Mouse (Mus musculus) embryo, embryonic 10 days (tissue): ENCODE measurements around the gene B4galnt4.

ENCODE experiments used
- DNase-seq: peaks from one replicate; pipeline ENCODE4 v3.0.0-alpha.2; 2015; ENCODE audit warnings: low spot score

Gene B4galnt4

DNA sequence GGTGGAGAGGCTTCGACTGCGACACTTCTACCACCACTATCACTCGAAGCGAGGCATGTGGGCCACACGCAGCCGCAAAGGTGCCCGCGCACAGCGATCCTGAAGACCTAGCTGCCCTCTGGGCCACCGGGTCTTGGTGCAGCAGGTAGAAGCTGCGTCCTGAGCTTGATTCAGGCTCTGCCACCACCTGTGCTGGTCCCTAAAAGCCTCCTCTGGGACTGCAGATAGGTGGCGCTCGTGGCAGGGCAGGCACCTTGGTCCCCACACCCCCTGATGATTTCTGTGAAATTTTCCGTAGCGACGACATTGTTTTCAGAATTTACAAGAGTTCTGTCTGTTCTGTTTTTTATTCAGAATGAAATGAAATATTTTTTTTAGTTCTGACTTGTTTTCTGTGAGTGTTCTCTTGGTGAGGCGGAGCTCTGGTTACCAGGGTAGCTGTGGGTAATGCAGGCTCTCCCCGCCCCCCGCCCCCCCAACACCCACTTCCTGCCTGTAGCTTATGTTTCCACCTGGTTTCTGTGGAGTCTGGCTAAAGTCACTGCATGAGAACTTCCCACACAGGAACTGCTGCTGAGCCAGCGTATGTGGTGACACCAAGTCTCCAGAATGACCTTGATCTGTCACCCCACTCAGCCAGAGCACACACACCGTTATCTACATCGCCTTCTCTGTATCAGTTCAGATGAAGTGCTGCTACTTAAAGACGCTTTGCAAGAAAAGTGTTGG lies 11.3 kb downstream of the B4galnt4 start:
- DNase-seq: no peak

DNA sequence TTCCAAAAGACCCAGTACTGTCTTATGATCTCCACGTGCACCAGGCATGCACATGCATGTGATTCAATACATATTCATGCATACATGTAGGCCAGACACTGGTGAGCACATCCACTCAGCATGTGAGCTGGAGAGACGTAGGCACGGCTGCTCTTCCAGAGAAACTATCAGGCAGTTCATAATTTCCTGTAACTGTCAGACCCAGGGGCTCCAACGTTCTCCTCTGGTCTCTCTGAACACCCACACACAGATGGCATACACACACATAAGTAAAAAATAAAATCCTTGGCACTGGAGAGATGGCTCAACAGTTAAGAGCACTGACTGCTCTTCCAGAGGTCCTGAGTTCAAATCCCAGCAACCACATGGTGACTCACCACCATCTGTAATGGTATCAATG lies 12.9 kb downstream of the B4galnt4 start:
- no peak for DNase-seq

DNA sequence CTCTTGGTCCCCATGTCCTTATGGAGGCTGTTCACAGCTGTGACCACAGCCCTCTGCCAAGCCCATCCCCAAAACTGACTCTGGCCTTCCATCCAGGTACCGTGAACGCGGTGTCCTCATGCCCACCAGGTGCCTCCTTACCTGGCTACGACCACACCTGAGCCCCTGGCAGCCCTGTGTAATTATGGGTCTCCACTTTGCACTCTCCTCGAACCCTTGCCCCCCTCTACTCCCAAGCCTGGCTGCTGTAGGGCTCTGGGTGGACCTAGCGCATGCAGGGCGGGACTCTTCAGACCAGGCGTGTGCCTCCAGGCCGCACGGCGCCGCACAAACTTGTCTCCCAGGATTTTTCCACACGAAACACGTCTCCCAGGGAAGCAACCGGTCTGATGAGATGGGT lies 16.9 kb downstream of the B4galnt4 start, which contains the start of gene Pkp3:
Gene Pkp3 (plus strand): TSS at position 378 of the 400 bp plus-strand sequence.
- DNase-seq: no peak

DNA sequence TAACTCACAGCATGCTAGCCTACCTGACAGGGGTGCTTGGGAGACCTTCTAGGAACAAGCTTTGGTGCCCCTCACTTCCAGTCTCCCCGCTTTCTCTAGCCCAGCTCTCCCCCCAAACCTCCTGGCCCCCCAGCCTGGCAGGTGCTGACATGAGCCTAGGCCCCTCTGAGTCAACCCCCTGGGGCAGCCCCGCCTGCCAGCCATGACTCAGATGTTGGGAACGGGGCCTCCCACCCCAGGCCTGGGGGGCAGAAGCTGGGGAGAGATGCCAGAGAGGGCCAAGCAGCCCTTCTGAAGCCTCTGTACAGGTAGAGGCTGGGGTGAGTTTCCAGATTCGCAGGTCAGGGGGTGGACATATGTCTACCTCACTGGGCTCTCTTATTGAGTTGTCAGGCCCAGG lies 18.0 kb downstream of the B4galnt4 start:
- DNase-seq: no peak

DNA sequence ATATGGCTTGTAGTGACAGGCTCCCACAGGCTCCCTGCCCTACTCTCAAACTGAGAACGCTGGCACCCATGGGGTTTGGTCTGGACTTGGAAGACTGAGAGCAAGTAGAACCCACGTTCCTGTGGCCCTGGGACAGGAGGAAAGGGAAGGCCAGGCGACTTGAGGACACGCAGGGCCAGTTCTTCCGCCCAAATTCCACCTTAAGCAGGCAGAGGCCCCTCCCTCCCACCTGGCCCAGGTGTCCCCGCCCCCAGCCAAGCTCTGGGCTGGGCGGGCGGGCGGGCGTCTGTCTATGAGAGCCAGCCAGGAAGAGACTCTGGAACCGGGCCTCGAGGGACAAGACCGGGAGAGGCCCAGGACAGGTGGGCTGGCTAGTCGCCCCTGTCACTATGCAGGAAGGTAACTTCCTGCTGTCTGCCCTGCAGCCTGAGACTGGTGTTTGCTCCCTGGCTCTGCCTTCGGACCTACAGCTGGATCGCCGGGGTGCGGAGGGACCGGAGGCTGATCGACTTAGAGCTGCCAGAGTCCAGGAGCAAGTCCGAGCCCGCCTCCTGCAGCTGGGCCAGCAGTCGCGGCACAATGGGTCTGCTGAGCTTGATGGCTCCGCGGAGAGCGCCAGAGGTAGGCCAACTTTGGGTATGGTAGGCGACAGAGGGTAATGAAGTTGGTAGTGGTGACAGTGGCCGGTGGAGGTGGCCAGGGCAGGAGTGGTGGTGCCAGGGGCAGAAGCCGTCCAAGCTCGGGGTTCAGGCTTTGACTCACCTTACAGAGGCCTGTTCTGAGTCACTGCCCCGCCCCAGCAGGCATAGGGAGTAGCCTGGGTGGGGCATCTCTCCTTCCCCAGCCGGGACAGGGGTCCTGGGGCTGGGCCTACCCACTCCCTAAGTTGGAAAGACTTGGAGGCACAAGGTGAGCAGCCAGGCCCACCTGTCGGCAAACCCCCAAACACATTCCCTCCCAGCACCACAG lies 18.9 kb downstream of the B4galnt4 start:
- DNase-seq: no peak

DNA sequence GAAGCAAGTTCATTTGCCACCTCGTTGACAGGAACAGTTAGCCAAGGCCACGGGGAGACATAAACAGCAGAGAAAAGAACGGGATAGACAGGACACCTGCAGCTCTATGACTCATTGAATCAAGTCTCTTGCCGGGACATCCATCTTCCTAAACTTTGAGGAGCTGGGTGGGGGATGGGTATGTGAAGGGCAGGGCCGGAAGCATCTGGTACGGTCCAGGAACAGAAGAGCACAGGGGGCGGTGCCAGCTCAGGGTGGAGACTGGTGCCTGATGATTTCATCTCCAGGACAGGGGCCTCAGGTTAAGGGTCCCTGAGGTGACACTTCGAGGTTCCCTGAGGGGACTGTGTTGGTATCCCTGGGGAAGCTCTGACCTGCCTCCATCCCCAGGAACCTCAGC lies 27.0 kb downstream of the B4galnt4 start:
- no peak for DNase-seq

DNA sequence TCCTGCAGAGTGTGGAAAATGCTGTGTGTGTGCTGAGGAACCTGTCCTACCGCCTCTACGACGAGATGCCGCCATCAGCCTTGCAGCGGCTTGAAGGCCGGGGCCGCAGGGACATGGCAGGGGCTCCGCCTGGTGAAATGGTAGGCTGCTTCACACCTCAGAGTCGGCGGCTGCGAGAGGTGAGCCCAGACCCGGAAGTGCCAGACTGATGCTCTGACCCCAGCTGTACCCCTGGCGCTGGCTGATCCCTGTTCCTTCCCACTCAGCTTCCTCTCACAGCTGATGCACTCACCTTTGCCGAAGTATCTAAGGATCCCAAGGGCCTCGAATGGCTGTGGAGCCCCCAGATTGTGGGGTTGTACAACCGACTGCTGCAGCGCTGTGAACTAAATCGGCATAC lies 27.6 kb downstream of the B4galnt4 start:
- no peak for DNase-seq

DNA sequence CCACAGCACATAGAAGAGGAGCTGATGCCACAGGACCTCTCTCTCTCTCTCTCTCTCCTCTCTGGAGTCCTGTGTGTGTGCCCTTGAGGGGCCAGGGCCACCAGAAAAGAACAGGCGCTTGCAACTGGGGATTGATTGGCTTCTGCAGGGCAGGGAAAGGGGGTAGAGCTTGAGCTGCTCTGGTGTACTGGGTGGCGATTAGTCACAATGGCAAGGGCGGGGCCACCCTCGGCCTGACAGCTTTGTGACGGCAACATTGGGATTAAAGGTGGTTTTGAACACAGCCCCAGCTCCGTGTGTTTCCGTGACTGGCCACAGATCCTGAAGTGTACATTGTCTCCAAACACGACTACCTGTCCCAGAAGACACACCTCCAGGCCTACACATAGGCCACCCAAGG lies 29.3 kb downstream of the B4galnt4 start:
- no peak for DNase-seq

DNA sequence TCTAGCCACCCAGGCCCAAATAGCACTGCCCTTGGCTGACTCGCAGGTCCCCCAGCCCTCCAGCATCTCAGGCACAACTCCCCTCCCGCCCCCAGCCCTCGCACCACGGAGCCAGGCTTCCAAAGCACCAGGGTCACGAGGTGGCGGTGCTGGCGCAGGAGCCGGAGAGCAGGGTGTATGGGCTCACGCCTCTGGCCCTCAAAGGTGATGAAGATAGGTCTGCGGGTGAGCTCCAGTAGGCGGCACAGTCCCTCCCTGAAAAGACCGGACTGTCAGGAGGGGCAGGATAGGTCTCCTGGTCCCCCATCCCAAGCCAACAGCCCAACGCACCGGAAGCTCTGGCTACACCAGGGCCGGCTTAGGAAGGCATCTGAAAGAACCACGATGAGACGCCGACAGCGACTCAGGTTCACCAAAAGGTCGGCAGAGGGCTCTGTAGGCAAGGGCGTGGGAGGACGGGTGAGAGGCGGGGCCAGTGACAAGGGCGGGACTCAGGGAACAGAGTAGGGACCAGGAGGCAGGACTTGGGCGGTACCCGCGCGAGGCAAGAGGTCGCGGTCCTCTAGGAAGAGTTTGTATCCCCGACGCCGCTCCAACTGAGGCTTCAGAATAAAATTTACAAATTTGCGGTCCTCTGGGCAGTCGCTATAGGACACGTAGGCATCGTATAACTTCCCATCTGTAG lies 31.3 kb downstream of the B4galnt4 start:
- peak; percentile 96 for DNase-seq

DNA sequence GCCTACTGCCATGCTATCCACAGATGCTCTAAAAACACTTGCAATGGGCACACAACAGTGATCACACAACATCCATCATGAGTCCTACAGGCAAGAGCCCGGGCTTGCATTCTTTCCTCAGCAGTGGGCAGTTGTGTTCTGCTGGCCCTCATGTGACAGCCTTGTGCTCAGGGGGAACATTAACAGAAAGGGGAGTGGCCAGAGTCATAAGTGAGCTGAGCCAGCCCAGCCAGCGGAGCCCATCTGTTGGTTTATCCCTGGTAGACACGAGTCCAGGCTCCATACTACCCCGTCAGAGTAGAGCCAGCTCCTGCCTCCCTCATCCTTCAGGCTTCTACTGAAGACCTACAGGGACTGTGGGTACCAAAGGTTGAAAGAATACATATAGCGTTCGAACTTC lies 33.0 kb downstream of the B4galnt4 start:
- DNase-seq: no peak

DNA sequence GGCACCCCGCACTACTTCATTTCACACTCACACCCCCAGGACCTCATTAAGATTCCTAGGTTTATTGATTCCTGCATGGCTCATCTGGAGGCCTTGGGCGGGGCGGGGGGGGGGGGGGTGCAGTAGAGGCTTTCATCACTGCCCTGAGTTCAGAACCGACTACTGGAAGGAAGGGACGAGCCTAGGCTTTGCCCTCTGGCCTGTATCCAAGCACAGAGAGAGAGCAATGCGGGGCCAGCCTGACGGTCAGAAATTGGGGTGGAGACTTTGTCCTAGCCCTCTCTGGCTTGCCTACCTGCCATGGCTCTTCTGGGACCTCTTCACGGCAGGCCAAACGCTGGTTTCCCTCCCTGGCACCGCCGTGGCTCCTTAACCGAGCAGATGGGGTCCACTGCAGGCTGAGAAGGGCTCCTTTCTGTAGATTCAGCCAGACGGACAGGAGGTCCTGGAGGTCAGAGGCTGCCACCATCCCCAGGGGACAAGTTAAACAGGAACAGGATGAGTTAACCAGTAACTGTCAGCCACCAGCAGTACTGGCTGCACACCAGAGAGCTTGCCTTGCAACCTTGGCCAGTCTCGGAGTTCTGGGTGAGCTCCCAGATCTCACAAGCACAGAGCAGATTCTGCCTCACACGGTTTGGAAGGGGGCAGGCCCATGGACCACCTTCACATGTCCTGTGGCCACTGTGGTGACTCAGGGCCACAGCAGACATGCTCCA lies 33.7 kb downstream of the B4galnt4 start:
- no peak for DNase-seq

DNA sequence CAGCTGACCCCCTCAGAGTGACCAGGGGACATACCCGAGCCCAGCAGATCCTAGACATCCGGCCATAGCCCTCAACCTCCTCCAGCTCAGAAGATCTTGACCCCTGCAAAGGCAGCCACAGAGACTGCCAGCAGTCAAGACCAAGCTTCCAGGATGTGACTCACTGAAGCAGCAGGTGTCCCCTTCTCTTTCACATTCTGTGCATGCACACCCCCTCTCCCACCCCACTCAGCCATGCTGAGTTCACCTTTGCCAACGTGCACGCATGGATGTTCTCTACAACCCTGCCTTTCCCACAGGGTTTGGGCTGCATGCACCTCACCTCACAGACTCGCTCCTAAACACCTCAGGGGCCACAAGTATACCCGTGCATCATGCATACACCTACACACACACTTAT lies 35.1 kb downstream of the B4galnt4 start:
- DNase-seq: no peak

DNA sequence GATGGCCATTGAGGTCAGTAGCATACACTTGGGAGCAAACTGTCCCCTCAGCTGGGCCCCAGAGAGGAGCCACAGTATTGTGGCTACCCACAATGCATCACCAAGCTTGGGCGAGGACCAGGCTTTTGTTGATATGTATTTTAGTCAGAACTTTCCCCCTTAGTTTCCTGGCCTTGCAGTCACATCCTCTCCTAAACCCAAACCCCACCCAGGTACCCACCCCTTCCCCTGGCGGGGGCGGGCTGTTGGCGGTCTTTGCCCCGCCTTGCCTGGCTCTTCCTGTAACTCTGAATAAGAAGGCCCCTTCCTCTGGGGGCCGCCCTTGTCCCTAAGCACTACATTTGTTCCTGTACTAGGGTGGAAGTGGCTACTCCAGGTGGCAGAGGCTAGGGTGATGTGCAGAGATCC lies 35.7 kb downstream of the B4galnt4 start:
- no peak for DNase-seq

DNA sequence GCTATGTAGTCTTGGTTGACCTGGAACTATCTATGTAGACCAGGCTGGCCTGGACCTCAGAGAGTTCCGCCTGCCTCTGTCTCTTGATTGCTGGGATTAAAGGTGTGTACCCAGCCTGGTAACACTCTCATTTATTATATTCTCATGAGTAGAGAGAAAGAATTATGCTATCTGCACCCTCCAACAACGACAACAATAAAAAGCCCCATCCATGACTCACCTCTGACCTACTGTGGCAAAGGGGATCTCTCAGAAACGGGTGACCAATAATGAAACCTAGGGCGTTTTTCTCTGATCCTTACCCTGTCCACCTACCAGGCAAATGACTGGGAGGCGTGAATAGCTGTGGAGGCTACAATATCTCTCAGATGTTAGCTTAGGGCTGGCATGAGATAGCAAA lies 36.3 kb downstream of the B4galnt4 start:
- DNase-seq: no peak

DNA sequence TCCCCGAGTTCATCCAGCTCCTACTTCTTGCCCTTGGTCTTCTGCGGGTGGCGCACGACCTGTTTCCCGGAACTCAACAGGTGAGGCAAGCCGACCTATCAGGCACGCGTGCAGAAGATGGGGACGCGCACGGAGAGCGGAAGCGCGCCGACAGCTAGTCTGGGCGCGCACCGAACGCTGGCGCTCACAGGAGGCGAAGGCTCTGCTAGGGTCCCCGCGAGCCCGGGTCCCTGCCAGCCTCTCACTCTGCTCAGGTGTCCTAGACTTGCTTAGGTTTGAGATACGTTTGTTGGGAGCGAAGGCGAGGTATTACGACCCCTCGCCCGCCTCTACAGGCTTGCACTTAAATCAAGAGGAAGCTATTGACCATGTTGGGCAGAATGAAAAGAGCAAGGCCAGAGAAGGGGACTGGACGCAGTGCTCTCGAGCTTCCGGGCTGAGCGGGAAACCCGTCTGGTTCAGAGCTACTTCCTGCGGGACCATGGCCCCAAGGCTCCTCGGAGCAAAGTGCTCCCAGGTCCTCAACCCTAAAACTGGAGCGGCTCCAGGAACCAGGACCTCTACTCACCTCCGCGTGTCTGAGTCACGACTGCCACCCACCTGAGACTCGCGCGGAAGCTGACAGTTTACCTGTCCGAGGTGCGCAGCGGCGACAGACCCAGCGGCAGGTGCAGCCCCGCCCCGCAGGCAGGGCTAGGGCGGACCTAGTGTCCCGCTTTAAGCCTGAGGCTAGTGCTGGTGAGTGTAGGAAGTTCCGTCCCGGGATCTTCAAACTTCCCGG lies 39.2 kb downstream of the B4galnt4 start, which contains the start of gene Sigirr:
Gene Sigirr (minus strand): TSS at position 662 of the 781 bp plus-strand sequence.
- peak; percentile 70 for DNase-seq

DNA sequence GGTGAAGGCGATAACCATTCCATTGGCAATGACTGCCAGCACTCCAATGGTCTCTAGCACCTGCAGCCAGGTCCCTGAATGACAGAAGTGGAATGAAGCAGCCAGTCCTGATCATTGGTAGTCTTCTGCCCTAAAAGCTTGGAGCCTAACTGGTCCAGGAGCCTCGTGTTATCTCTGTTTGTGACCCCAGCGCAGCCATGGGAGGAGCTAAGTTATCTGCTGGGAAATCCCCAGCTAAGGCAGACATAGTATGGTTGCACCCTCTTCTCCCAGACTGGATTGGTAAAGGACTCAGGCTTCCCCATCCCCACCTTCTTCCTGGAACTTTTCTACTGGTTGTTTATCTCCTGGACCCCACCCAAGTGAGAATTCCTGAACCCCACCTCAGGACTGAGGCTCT lies 42.3 kb downstream of the B4galnt4 start:
- no peak for DNase-seq

DNA sequence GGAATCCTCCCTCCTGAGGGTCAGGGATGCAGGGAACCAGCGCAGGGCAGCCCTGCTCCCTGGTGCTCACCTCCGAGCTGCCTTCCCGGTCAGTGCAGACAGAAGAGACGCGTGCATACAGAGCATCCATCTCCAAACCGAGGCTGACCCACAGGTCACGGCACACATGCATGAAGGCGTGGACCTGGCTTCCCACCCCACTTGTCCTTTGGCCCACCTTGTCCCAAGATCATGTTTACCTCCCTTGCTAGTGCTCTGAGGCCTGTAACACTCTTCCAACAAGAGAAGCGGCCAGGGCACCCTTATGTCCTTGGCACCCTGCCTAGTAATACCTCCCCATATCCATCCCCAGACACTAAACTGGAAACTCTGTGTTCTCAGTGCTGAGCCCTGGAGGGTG lies 55.0 kb downstream of the B4galnt4 start:
- no peak for DNase-seq

DNA sequence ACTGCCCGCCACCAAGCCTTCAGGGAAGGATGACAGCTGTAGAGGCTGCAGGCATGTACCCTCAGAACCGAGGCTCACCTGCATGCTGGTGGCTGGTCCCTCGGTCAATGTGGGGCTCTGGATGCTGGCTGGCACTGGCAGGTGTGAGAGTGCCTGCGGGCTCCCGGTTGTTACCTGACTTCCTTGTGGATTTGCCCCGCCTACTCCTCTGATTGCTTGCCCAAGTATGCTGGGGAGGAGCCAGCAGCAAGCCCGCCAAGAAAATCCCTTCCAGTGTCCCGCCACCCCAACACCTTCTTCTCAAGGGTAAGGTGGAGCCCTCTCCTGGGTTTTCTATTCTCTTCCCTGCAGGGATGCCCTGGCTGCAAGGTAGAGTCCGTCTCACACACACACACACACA lies 56.7 kb downstream of the B4galnt4 start, which contains the start of gene Ano9:
Gene Ano9 (minus strand): TSS at position 171 of the 400 bp plus-strand sequence.
- DNase-seq: no peak

DNA sequence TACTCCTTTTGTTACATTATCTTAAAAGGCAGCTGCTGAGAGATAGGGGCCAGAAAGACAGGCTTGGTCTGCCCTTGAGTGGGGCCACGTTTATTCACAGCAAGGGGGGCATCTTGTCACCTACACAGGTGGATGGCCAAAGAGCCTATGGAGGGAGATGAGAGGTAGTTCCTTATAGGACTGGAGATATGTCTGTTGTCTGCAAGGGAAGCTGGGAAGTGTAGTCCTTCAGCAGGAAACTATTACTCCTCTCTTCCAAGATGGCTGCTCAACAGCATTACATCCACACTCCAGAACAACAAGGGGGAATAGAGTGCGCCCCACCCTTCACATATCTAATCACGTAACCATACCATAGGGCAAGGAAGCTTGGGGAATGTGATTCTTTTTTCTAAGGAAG lies 58.6 kb downstream of the B4galnt4 start:
- no peak for DNase-seq

DNA sequence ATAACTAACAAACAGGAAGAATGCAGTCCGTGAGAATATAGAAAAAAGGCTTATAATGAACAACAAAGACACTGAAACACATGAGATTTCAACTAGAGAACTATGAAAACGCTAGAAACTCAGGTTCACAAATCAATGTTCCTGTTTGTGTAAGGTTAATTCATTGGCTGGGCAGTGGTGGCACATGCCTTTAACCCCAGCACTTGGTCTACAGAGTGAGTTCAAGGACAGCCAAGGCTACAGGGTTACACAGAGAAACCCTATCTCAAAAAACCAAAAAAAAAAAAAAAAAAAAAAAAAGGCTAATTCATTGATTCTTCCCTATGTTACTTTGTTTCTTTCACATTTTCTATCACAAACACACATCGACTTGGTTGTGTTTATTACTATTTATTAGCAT lies 59.7 kb downstream of the B4galnt4 start:
- no peak for DNase-seq

DNA sequence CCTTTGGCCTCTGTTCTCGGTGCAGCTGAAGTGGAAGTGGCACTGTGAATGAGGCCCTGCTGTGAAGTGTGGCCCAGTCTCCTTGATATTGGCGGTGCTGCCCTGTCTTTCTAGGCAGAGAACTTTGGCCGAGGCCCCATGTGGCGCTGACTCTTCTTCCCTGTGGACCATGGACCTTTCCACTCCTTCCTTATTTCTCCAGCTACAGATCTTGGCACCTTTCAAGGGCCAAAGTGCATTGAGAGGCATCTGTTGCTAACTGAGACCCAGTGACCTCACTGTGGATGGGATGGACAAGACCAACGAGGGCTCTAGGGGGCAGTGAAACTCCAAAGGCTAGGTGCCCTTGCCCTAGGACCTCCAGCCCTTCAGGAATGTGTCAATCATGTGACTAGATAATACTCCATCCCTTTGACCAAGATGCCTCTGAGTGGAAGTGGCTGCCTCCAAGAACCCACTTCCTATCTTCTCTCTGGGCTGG lies 60.2 kb downstream of the B4galnt4 start:
- no peak for DNase-seq
